Mouse (Mus musculus) ZHBTc4 (cell line): ENCODE measurements at regions not wholly inside any gene's neighbourhood (a gene's known extent, or its start where the extent isn't known, plus 50 kb on each side); places are given as distances from the start of the nearest gene placed in this dataset.
A peak's percentile ranks its signal among the peaks of the same experiment; 100 is the strongest.

Experiments
- DNase-seq: peaks from one replicate; pipeline ENCODE4 v3.0.0-alpha.2; 2011; ENCODE audit warnings: low read depth, low spot score

DNA sequence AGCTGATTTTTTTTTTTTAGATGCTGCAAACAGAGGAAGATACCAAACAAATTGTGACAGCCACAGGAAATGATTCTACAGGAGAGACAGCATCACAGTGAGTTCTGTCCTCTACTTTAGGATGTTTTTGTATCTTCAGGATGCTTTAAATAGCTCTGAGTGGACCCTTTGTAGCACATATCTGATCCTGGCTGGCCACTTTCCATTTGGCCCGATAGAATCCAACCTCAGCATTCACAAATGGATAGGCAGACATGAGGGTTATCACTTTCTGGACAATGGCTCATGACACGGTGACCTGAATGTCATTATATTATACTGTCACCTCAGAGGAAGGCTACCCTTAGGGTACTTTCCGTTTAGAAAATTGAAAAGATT, 379.3 kb downstream of the Gm10295 start:
- no peak for DNase-seq

DNA sequence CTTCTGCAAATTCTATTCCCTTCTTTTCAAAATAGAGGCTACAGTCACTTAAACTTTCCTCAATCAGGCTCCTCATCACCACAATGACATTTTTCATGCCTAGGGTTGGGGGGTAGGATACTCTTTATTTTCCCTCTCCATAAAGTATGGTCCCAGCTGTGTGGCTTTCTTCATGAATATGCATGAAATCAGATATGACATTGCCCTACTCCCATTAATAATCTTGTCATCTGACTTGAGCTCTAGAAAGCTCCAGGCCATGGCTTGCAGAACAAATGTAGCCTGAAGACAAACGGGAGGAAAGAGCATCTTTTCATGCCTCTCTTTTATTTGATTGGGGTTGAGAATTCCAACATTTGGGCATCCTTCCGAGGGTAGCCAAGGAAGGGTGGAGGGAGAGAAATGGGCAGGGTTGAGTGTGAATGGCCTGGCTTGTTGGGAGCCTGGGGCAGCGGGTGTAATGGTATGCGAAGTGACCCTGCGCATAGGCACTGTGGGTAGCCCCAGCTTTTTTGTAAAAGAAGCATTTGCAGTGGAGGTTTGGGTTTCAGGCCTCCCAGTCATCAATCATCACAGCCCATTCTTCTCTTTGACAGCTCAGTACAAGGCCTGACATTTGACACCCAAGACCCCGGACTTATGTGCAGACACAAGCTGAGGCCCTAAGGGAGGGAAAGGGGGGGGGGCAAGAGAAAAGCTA, 379.8 kb downstream of the Gm10295 start:
- no peak for DNase-seq

DNA sequence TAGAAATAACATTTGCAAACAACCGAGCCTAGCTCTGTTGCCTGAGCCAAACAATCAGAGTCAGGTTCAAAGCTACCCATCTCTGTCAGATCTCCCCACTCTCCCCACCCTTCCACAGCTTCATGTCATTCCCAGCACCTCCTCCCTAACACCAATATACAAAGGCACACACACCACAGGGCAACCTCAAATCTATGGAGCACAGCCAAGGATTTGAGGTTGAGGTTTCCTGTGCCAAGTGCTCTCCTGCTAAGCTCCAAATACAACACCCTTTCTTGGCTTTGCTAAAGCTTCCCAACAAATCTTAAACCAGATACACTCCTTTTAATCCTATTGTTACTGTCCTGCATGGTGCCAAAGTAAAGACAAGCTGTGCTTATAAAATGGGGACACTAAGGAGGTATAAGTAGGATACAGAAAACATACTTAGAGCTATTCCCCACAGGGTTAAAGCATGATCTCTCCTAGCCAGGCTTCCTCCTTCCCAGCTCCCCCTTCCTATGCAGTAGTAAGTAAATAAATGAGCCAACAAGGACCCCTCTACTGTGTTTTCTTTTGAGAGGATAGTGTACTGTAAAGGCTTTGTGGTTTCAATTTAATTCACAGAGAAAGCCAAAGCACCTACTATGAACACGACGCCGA, 398.8 kb downstream of the Gm10295 start:
- DNase-seq: no peak

DNA sequence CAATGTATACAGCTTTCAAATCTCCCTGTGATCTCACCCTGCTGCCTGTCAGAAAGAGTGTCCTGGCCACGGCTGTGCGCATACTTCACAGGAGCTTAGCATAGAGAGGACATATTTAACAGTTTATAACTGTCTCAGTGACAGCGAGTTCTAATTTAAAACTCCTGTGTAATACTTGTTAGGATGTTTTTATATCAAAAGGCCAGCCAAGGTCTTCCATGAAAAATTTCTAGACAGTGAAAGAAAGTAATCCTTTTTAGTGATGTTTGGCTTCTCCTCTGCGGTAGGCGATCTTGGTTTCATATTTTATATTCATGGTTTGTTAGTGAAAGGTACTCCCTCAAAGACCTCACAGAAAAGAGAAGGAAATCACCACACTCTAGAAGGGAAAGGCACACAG, 403.0 kb downstream of the Gm10295 start:
- no peak for DNase-seq

DNA sequence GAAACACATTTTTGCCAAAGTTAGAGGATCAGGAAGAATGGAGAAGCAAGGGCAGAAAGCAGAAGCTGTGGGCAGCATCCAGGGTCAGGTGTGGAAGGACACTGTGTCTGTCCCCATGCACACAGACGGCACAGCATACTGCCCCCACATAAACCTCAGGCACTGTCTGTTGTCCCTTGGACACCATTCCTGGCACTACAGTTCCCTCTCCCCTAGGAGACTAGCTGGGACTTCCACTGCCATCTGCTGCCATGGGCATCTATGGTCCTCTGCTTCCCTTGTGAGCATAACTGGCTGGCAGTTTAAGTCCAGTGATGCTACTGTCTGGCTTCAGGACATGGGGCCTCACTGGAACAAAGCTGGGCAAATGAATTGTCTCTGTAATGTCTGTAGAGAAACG, 405.0 kb downstream of the Gm10295 start:
- no peak for DNase-seq

DNA sequence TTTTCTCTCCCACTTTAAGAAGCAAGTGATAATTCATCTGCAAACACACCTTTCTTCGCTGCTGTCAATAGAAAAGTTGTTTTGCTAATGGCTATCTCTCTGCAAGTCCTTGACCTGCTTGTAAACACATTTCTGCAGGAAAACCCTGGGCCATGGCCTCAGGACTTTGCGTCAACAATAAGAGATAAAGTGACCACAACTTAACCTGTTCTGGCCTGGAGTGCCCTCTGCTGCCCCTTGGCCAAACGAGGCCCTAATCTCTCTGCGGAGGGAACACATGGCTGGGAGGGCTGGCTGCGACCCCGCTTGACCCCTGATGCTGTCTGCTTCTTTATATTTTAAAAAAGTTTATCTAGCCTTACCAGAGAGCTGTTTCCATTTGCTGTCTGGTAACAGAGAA, 420.4 kb downstream of the Gm10295 start:
- DNase-seq: no peak

DNA sequence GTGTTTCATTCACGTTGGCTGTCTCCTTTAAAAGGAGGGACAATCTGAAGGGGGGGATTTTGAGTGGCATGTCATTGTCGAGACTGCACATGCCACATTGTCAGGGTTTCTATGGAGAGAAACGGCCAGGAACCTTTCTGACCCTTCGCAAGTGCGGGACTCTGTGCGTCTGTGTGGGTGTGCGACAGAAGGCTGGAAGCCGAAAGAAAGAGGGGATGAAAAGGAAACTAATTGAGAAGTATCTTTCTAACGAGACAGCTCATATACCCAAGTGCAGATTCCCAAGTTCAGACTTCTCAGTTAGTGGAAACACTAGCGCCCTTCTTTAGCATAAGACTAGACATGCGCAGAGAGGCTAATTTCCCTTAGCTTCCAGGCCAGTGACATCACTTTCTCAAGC, 421.4 kb downstream of the Gm10295 start:
- DNase-seq: peak; percentile 28

DNA sequence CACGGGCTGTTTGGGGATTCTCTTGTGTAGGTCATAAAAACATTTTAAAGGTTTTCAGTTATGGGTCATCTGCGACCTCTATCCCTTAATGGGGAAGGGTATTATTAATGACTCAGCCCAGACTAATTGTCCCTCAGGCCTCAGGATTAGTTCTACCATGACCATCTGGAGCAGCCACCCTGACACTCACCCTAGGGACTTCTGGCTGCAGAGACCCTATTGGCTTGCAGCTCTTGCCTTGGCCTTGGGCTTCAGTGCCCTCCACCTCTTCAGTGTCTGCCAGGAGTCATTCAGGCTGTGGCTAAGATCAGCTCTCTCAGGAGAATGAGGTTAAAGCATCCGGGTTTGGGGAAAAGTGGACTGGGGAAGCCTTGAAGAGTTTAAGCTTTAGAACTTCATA, 423.3 kb downstream of the Gm10295 start:
- no peak for DNase-seq

DNA sequence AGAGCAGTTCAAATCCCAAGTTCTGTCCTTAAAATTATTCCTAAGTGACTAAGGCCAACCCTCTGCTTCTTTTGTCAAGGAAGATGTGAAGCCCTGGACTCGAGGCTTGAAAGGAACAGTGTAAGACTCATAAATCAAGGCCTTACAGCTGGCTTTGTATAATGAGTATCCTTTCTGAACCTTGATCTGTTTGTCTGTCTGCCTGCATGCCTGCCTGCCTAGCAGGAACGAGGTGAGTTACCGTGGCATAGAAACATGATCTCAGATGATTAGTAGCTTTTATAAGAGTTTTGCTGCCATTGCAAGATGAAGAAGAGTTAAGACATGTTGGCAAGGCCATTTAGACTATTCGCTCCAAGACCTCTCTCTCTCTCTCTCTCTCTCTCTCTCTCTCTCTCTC, 434.3 kb downstream of the Gm10295 start:
- no peak for DNase-seq

DNA sequence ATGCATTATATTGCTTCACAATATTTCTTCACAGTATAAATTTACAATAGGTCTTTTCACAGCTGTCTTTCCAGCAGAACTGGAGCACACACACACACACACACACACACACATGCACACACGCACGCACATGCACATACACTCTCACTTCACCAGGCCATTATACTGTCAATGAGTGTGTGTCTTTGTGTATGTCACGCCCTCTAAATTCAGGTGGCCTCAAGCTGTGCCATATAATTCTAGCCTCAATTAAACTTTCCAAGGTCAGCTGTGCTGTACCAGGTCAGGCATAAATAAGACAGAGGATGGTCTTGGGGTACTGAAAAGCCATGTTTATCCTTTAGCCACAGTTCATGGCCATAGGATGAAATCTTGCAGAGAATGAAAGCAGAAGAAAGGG, 442.4 kb downstream of the Gm10295 start:
- peak; percentile 9 for DNase-seq

DNA sequence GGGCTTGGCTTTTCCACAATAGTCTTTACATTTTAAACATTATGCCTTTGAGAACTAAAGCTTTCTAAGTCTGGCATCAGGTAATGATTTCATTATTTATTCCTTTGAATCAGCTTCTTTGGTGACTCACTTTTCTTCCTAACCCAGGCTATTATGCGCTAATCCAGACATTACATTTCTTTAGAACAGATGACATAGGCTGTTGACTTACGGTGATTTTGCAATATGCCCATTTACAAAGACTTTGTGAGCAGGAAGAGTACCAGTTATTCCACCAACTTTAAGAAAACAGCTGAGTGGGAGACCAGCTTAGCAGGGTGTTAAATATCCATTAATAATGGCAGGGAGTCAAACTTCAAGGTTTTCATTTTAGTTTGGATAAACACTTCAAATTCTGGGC, 459.6 kb downstream of the Gm10295 start:
- no peak for DNase-seq

DNA sequence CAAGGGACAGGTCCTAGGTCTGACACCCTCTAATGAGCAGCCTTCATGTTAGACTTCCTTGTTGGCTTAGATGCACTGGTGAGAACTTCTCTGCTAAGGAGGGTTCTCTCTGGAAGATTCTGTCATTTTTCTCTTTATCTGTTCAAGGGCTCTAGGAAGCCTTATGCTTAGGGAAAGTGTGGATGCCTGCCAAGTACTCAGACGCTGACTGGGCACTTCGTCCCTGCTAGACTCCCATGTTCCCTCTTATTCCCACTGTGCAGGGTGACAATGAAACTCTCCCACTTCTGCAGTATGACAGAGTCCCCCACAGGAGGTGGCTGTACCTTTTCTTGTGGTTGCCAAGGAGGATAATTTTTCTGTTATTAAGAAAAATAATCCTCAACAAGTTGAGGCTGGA, 470.8 kb downstream of the Gm10295 start:
- DNase-seq: no peak

DNA sequence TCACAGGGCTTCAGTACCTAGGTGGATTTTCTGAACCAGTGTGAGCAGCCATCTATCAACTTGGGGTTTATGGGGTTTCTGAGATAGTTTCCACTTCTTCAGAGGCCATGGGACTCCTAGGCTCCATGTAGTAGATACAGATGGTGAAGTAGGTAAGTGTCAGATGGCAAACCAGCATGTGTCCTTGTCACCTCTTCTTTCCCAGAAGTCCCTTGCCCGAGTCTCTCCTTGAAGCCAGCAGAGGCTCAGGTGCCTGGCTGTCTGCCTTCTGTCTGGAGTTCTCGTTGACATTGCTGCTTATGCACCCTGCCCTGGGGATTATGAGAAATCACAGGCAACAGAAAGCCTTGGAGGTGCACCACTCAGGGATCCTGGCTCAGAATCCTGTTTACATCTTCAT, 476.9 kb downstream of the Gm10295 start:
- DNase-seq: no peak

DNA sequence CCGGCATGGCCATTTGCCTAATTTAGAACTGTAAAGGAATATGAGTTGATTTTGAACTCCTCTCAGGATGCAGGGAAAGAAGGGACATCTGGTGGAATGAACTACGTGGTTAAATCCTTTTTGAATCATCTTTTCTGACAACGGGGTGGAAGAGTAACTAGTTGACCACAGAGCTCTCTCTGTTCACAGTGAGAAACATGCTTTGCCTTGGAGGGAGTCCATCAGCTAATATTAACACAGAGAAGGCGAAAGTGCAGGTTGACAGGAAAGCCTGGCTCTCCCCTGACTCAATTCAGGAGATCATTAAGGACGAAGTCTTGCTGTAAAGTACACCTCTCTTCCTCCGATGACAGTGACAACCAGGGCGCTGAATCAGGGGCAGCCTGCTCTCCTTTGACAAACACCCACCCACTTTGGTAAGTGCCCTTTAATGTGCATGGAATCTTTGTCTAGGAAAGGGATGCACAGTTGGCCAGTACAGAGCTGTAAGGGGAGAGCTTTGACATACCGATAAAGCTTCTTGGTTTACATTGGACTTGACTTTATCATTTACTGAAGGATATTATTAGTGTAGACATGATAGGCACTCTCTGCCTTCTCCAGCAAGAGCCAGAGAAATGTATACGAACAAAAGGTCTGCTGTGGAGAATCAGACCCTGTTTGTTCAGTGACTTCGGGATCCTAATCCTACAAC, 480.3 kb downstream of the Gm10295 start:
- DNase-seq: no peak

DNA sequence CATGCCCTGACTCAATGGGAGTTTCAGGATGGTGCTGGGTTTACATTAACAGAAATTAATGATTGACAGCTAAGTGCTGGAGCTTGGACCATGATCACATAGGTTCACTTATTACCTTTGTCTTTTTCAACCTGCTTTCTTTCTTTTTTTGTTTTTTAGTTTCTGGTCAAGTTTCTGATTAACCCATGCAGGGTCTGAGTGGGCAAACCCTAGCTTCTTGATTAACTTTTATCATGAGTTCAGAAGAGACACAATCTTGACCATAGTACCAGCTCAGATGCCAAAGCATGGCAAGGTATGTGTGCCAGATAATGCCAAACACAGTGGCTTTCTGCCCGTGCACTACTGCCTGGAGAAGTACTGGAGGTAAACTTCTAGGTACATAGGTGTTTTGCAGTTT, 482.2 kb downstream of the Gm10295 start:
- no peak for DNase-seq

DNA sequence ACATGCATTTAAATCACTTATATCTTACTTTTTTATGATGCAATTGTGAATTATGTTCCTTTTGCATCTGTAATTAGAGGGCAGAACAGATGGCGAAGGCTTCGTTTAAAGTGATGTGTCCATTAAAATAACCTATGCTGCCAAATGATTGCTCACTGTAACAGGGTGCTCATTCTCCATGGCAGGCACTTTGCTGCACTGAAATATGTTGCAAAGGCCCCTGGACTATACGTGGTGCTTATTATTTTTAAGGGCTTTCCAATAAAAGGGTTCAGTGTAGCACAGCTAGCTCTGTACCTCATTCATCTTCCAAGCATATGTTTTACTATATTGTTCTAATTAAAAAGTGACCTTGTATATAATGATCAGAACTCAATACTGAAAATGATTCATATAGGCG, 491.3 kb downstream of the Gm10295 start:
- no peak for DNase-seq

DNA sequence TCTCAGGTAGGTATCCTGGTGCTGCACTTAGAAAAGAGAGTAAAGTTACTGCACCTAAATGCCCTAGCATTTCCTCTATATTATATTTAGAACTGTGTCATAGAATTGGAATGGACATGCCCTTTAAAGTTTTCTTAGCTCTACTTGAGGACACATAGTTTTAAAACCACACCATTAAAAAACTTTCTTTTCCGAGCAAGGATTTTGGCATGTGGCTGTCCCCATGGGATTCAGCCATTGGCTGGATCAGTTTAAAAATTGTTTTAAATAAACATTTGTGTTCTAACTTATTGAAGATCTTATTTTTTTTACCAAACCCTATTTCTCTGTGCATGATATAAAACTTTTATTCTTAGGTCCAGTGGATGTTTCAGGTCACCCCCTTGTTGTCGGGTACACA, 484.2 kb upstream of the Nr2f2 start:
- DNase-seq: no peak

DNA sequence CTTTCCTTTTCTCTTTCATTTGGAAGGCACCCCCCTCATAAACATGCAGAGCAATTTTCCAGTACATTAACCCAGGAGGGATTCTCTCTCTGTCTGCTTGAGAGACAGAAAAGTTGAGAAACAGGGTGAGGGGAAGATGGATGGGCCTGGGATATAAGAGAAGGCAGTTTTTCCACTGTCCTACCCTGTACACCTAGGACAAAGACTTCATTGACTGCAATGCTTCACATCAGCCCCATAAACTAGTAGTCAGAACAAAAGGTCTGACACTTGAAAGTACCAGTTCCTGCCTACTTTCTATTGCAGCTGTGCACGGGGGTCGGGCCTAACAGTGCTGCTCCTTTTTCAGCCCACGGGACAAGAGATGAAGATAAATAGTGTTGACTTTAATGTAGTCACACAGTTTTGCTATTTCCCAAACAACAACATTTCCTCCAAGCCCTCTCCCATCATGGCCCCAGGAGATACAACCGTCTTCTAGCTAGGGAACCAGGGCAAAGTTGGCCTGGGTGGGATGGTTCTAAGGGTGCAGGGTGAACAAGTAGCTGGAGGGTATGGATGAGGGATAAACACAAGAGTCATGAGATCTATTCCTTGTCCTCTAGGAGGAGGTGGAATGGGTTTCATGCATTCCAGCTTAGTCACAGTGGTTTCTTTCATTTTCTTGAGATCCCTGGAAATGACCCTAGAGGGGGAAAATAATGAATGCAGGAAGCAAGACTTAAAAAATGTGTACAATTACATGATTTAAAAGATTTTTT, 481.7 kb upstream of the Nr2f2 start:
- no peak for DNase-seq

DNA sequence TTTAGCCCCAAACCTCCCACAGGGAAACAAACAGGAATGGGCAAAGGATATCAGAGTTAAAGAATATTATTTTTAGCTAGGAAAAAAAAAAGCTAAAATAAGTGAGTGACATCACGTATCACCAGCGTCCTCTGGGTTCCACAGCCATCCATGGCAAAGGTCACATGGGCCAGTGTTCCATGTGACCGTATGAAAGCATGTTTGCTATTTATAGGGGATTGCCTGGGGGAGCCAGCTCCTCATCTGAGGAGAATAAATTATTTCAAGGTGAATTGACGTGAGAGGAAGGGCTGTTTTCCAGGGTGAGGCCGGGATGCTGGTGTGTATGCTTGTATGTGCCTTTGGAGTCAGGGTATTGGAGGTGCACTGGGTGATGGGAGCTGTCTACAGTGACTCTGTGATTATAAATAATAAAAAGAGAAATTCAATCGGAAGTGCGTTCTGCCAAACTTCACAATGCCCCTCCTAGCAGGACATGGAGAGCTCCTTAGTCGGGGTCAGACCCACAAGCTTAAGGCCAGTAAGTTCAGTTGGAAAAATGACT, 481.0 kb upstream of the Nr2f2 start:
- no peak for DNase-seq

DNA sequence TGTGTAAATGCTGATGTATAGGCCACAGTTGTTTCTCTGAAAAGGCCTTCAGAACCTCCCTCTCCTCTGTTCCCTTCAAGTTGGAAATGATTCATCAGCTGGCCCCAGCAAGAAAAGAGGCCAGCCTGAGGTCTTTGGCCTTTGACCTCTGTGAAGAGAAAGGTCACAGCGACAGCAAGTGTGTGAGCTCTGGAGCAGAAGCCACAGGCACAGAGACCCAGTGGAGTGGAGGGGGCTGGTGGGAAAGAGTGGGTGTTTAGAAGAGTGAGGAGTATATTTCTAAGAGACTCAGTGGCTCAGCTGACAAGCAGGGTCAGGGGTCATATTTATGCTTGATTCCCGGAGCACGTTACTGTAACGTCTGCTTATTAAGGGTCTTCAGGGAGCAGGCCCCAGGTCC, 479.5 kb upstream of the Nr2f2 start:
- no peak for DNase-seq

DNA sequence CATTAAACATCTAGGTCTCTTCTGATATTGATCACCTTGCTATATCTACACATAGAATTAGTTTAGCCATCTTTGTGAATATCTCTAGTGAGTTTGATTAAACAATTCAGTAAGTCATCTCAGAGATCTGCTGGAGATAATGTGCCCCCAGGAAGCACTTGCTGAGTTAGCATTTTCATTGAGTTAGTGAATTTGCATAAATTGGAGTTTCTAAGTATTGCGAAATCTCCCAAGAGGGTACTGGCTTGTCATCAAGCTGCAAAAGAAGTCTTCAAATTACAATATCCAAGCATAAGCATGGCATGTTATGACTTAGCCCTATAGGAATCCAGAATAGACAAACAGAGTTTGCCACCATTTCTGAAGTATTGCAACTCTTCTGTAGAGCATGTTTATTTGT, 473.6 kb upstream of the Nr2f2 start:
- DNase-seq: no peak

DNA sequence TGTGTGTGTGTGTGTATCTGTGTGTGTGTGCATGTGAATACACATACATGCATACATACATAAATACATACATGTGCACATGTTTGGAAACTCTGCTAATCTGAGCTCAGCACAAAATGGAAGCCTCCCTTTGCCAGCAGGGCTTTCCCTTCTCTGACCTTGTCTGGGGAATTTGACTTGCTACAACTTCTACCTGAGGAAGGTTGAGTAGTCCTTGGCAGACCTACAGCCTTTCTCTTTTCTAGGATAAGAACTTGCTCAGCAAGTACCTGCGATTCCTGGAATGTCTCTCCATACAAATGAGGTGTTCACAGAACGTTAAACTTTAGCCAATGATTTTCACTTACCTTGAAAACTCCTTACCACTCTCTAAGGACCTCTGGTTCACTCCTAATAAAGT, 472.7 kb upstream of the Nr2f2 start:
- DNase-seq: no peak
